Mouse (Mus musculus) embryonic facial prominence, embryonic 14.5 days (tissue): ENCODE measurements around the gene Gm3532. TPM values are rescaled to one million over a fixed set of nuclear protein-coding genes. Genes with fewer than 3 reads are reported as not detected.
"Not testable (repeated sequence)": the region's sequence is repeated elsewhere in the genome, so short reads cannot be mapped to it uniquely, and the experiment has no call there.

Experiments
- ATAC-seq: fragments of 200-750 bp; cut with Nextera tagmentation; 2 replicates; pipeline ENCODE4 v1.8.0; 2017; ENCODE audit warnings: low read depth, moderate number of reproducible peaks, moderate TSS enrichment
- DNase-seq: peaks from one replicate; pipeline ENCODE4 v3.0.0-alpha.2; 2015; ENCODE audit warnings: low spot score
- H3K27ac ChIP-seq: fragments of 300-500 bp; sonication (generic); replicated peaks from 2 replicates; pipeline ENCODE4 v1.5.1; 2014; ENCODE audit warnings: low read depth, mild to moderate bottlenecking, low read length, moderate library complexity
- H3K27me3 ChIP-seq: fragments of 300-500 bp; sonication (generic); replicated peaks from 2 replicates; pipeline ENCODE4 v1.6.1; 2014; ENCODE audit warnings: low read length; ENCODE audit not compliant: control insufficient read depth, insufficient read depth
- H3K36me3 ChIP-seq: fragments of 300-500 bp; sonication (generic); 2 replicates; pipeline ENCODE4 v1.6.1; 2014; ENCODE audit warnings: low read length, mixed read lengths; ENCODE audit not compliant: control insufficient read depth, insufficient read depth
- H3K4me1 ChIP-seq: fragments of 300-500 bp; sonication (generic); 2 replicates; pipeline ENCODE4 v1.6.1; 2014; ENCODE audit warnings: antibody characterized with exemption, low read length; ENCODE audit not compliant: control insufficient read depth, insufficient read depth
- H3K4me2 ChIP-seq: fragments of 300-500 bp; sonication (generic); 2 replicates; pipeline ENCODE4 v1.6.1; 2014; ENCODE audit warnings: low read depth, mild to moderate bottlenecking, low read length, moderate library complexity, mixed read lengths
- H3K4me3 ChIP-seq: fragments of 300-500 bp; sonication (generic); 2 replicates; pipeline ENCODE4 v1.5.1; 2014; ENCODE audit warnings: low read depth, mild to moderate bottlenecking, low read length
- H3K9ac ChIP-seq: fragments of 300-500 bp; sonication (generic); 2 replicates; pipeline ENCODE4 v1.6.1; 2014; ENCODE audit warnings: low read depth, mild to moderate bottlenecking, low read length, moderate library complexity, mixed read lengths
- H3K9me3 ChIP-seq: fragments of 300-500 bp; sonication (generic); 2 replicates; pipeline ENCODE4 v1.6.1; 2016; ENCODE audit warnings: low read length; ENCODE audit not compliant: control insufficient read depth
- WGBS: fragments of 180-500 bp; shearing (Covaris S2); extraction: QIAGEN DNeasy Blood & Tissue Kit; methylation state at CpG from one replicate; pipeline ENCODE4 v1.1.7; 2014; 5-methylcytosine and 5-hydroxymethylcytosine counted together
- polyA plus RNA-seq: library from polyadenylated mRNA; unstranded; fragments of >200 nt; fragmentation: Nextera tagmentation; extraction: Ambion mirVana; gene quantifications from 2 replicates; pipeline ENCODE4 v1.2.1, GENCODE M21; 2014

The Gm3532 gene
- polyA plus RNA-seq = not detected in 2 replicates

DNA sequence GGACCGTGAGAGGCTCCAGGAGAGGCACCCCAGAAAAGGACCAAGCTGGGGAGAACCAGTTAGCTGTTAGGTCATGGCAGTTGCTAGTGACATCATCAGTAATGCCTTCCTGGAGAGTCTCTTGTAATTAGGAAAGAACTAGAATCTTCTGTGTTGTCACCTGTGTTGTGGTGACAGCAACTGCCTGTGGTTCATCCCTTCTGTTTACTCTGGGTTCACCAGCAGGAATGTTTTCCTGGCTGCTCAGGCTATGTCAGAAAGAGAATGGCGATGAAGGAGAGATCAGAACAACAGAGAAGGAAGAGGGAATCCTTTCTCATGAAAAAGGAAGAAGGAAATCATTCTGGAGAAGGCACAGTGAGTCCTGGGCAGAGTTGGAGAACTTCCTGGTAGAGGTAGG, at the start of gene Gm3532:
Gene Gm3532 (plus strand): TSS at position 301 of the 400 bp plus-strand sequence.
- not testable (repeated sequence) for DNase-seq, H3K27me3 ChIP-seq, H3K9me3 ChIP-seq, H3K4me3 ChIP-seq, ATAC-seq, H3K4me2 ChIP-seq, H3K9ac ChIP-seq, H3K36me3 ChIP-seq, H3K4me1 ChIP-seq, H3K27ac ChIP-seq
- no CpG with 5 or more reads among the region's 2 CpGs for WGBS

- not testable (repeated sequence) for H3K4me2 ChIP-seq, H3K4me1 ChIP-seq, H3K4me3 ChIP-seq, H3K27ac ChIP-seq, H3K9me3 ChIP-seq, ATAC-seq, DNase-seq, H3K27me3 ChIP-seq, H3K36me3 ChIP-seq, H3K9ac ChIP-seq
- no CpG with 5 or more reads among the region's 35 CpGs for WGBS
Observed at GRCm38 (mm10) chr14:5501374-5501773, 36.9 kb upstream of the Gm3532 start, which contains the start of gene Gm3488. TSS of gene Gm3488 (plus strand) at chr14:5501674.

Other genes with a start within 250 kb of the Gm3532 start
- gene Gm3542, start 203.6 kb upstream of the Gm3532 start, polyA plus RNA-seq = not detected in 2 replicates
- not detected in 2 replicates for gene Gm3500, start 149.4 kb upstream of the Gm3532 start, polyA plus RNA-seq
- gene Gm3194, start 83.0 kb upstream of the Gm3532 start, polyA plus RNA-seq = 0.58 and 0.68 TPM in 2 replicates
- not detected in 2 replicates for gene Gm8246, start 60.7 kb upstream of the Gm3532 start, polyA plus RNA-seq
- gene Gm3187, start 54.3 kb upstream of the Gm3532 start, polyA plus RNA-seq = not detected in 2 replicates
- gene Gm3488, start 36.8 kb upstream of the Gm3532 start, polyA plus RNA-seq = 0.46 and 0.63 TPM in 2 replicates
- not detected in 2 replicates for gene Gm8265, start 94.5 kb downstream of the Gm3532 start, polyA plus RNA-seq
- not detected in 2 replicates for gene Gm9603, start 149.0 kb downstream of the Gm3532 start, polyA plus RNA-seq
- gene Gm3373, start 203.1 kb downstream of the Gm3532 start, polyA plus RNA-seq = 0.41 TPM in 1 of 2 replicates, not detected in the other